Mouse (Mus musculus) lung, adult 2 months (tissue): ENCODE results near the gene Cry2. TPM values are rescaled to one million over a fixed set of nuclear protein-coding genes. Genes with fewer than 3 reads are reported as not detected.
A peak's percentile ranks its signal among the peaks of the same experiment; 100 is the strongest.

Source experiments
- DNase-seq: peaks from one replicate; pipeline ENCODE4 v3.0.0; 2022
- H3K4me1 ChIP-seq: fragments of 200-500 bp; 2 replicates; pipeline ENCODE4 v1.6.1; 2011; ENCODE audit warnings: low read length; ENCODE audit not compliant: control insufficient read depth, insufficient read depth
- H3K4me3 ChIP-seq: fragments of 200-500 bp; replicated peaks from 2 replicates; pipeline ENCODE3; 2011; ENCODE audit warnings: low read depth, mild to moderate bottlenecking, control low read depth, low read length; ENCODE audit errors: extremely low read depth
- CTCF ChIP-seq: fragments of 200-500 bp; IDR thresholded peaks from 2 replicates; pipeline ENCODE4 v1.5.1; 2011; ENCODE audit warnings: mild to moderate bottlenecking, low read length, control low read depth; ENCODE audit not compliant: insufficient read depth
- POLR2A ChIP-seq: fragments of 200-500 bp; IDR thresholded peaks from 2 replicates; pipeline ENCODE4 v1.6.1; 2011; ENCODE audit warnings: low read depth, mild to moderate bottlenecking, control low read depth, low read length, borderline replicate concordance; ENCODE audit errors: extremely low read depth
- WGBS: fragments of 180-500 bp; shearing (Covaris S2); methylation state at CpG from one replicate; pipeline ENCODE4 v1.1.7; 2018; 5-methylcytosine and 5-hydroxymethylcytosine counted together
- polyA plus RNA-seq: library from polyadenylated mRNA; depleted of rRNA; stranded (reverse); fragments of >200 nt; gene quantifications from 2 replicates; pipeline ENCODE4 v1.2.3, GENCODE M21; 2012; rRNA removed

The Cry2 gene
- polyA plus RNA-seq, 1 experiment, result 37.5 TPM

GRCm38 (mm10) chr2:92364086-92364485 lies 69.8 kb downstream of the Cry2 start:
- no peak for DNase-seq
- WGBS, result 82% methylated on average over 4 of the region's 4 CpGs
- Histone ChIP-seq H3K4me1 (no peaks in the 10 kb centered on the region), H3K4me3 (no peak overlapping the region)
- no peak for TF ChIP-seq POLR2A
- TF ChIP-seq CTCF, result no peak

GRCm38 (mm10) chr2:92362571-92363228 lies 71.1 kb downstream of the Cry2 start:
- 86% methylated on average over 6 of the region's 6 CpGs for WGBS
- Histone ChIP-seq H3K4me3 (no peak overlapping the region), H3K4me1 (no peaks in the 10 kb centered on the region)
- no peak for DNase-seq
- no peak for TF ChIP-seq CTCF
- no peak for TF ChIP-seq POLR2A

- H3K4me1 ChIP-seq, result no peaks in the 10 kb centered on the region
- TF ChIP-seq CTCF (no peak), POLR2A (no peak)
- H3K4me3 ChIP-seq, result no peak overlapping the region
- no peak for DNase-seq
- WGBS, result 81% methylated on average over 8 of the region's 8 CpGs
Measured at GRCm38 (mm10) chr2:92361795-92362194, 72.0 kb downstream of the Cry2 start.

GRCm38 (mm10) chr2:92360893-92361292 lies 73.0 kb downstream of the Cry2 start:
- no peak for DNase-seq
- TF ChIP-seq POLR2A (no peak), CTCF (no peak)
- Histone ChIP-seq H3K4me3 (no peak overlapping the region), H3K4me1 (no peaks in the 10 kb centered on the region)
- WGBS, result 35% methylated on average over 12 of the region's 12 CpGs

- WGBS, result 80% methylated on average over 25 of the region's 25 CpGs
- no peak for DNase-seq
- no peak overlapping the region for H3K4me3 ChIP-seq
- no peak for TF ChIP-seq POLR2A
- TF ChIP-seq CTCF, result no peak
- H3K4me1 ChIP-seq, result no peaks in the 10 kb centered on the region
Measured at GRCm38 (mm10) chr2:92360186-92360823, 73.5 kb downstream of the Cry2 start.

GRCm38 (mm10) chr2:92359301-92359700 lies 74.5 kb downstream of the Cry2 start:
- WGBS, result 63% methylated on average over 2 of the region's 2 CpGs
- no peaks in the 10 kb centered on the region; the same call in 1 of the 2 replicates for H3K4me1 ChIP-seq
- DNase-seq, result peak; percentile 36
- TF ChIP-seq CTCF (no peak), POLR2A (no peak)
- no peak overlapping the region for H3K4me3 ChIP-seq

DNA sequence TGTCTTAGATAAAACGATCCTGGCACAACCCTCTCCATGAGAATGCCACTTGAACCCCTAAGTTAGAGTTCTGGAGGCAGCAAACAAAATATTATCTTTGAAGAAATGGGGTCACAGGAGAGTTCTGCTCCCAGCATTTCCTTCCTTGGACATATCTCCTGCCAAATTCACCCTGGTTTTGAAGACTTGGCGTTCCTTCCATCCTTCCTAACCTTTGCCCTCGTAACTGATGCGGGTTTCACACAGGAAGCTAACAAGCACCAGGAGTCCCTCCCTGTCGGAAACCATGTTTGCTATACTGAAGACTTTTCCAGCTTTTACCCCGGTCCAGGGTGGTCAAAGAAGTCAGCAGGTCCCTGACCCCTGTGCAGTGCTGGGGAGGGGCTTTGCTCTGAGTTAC lies 79.6 kb downstream of the Cry2 start:
- no peak for DNase-seq
- TF ChIP-seq POLR2A (no peak), CTCF (no peak)
- H3K4me3 ChIP-seq, result no peak overlapping the region
- 33% methylated on average over 6 of the region's 6 CpGs for WGBS
- H3K4me1 ChIP-seq, result peaks cover 4% of the 10 kb centered on the region; the same call in 1 of the 2 replicates

Other genes starting within 250 kb of the Cry2 start
- 42.8 and 47.4 TPM in 2 replicates for gene Pex16, start 59.4 kb downstream of the Cry2 start, polyA plus RNA-seq
- gene Large2, start 59.2 kb downstream of the Cry2 start, polyA plus RNA-seq, result 15.9 and 18.5 TPM in 2 replicates
- 3.2 and 3.3 TPM in 2 replicates for gene 1700029I15Rik, start 51.5 kb downstream of the Cry2 start, polyA plus RNA-seq
- 18.3 and 23.2 TPM in 2 replicates for gene Mapk8ip1, start 32.8 kb downstream of the Cry2 start, polyA plus RNA-seq
- gene Slc35c1, start 26.5 kb upstream of the Cry2 start, polyA plus RNA-seq, result 43.9 and 49.0 TPM in 2 replicates
- 40.6 and 40.7 TPM in 2 replicates for gene Chst1, start 165.7 kb upstream of the Cry2 start, polyA plus RNA-seq